Mouse (Mus musculus) C2C12 (cell line): Measurements from ENCODE around the gene Mrpl35. TPM values are rescaled to one million over a fixed set of nuclear protein-coding genes. Genes with fewer than 3 reads are reported as not detected.
"Not testable (repeated sequence)": the region's sequence is repeated elsewhere in the genome, so short reads cannot be mapped to it uniquely, and the experiment has no call there.

ENCODE experiments used
- H3K27me3 ChIP-seq: one replicate; pipeline ENCODE4 v1.6.1; 2011; ENCODE audit not compliant: control insufficient read depth, insufficient read depth, insufficient read length
- H3K36me3 ChIP-seq: one replicate; pipeline ENCODE4 v1.6.1; 2011; ENCODE audit not compliant: control insufficient read depth, insufficient read depth
- H3K4me3 ChIP-seq: one replicate; pipeline ENCODE4 v1.5.1; 2011; ENCODE audit warnings: mild to moderate bottlenecking, control low read depth; ENCODE audit not compliant: poor library complexity, insufficient read depth, severe bottlenecking
- H3K79me2 ChIP-seq: one replicate; pipeline ENCODE4 v1.6.1; 2011; ENCODE audit not compliant: control insufficient read depth, insufficient read depth
- H3K79me3 ChIP-seq: one replicate; pipeline ENCODE4 v1.6.1; 2011; ENCODE audit warnings: low read depth, control low read depth
- H3ac ChIP-seq: one replicate; pipeline ENCODE3; 2011; ENCODE audit warnings: low read depth; ENCODE audit not compliant: control insufficient read depth, insufficient read length
- CEBPB ChIP-seq: IDR thresholded peaks from one replicate; pipeline ENCODE4 v1.6.1; 2011; ENCODE audit warnings: low read depth, mild to moderate bottlenecking, control low read depth, moderate library complexity
- CTCF ChIP-seq: IDR thresholded peaks from one replicate; pipeline ENCODE4 v1.5.1; 2011; ENCODE audit not compliant: control insufficient read depth, insufficient read depth, insufficient read length
- FOSL1 ChIP-seq: IDR thresholded peaks from one replicate; pipeline ENCODE4 v1.8.0; 2011; ENCODE audit warnings: mild to moderate bottlenecking, low read length; ENCODE audit not compliant: poor library complexity, insufficient read depth, severe bottlenecking
- MAX ChIP-seq: IDR thresholded peaks from one replicate; pipeline ENCODE4 v1.6.1; 2011; ENCODE audit warnings: mild to moderate bottlenecking, control low read depth
- MYOD1 ChIP-seq: IDR thresholded peaks from one replicate; pipeline ENCODE4 v1.6.1; 2011; ENCODE audit warnings: low read depth; ENCODE audit not compliant: control insufficient read depth, insufficient read length
- MYOG ChIP-seq: IDR thresholded peaks from one replicate; pipeline ENCODE4 v1.6.1; 2011; ENCODE audit not compliant: control insufficient read depth, insufficient read length; ENCODE audit errors: extremely low read depth
- USF1 ChIP-seq: IDR thresholded peaks from one replicate; pipeline ENCODE4 v1.6.1; 2011; ENCODE audit warnings: low read depth, mild to moderate bottlenecking, control low read depth, moderate library complexity
- long read RNA-seq, 2 experiments: library from polyadenylated mRNA; unstranded; transcript quantifications; one replicate each; pipeline ENCODE4 v2.0.0; 2019 to 2020
- polyA plus RNA-seq: library from polyadenylated mRNA; unstranded; fragments of >200 nt; fragmentation: generic; extraction: Trizol; gene quantifications from one replicate; pipeline ENCODE4 v1.2.1, GENCODE M21; 2012; ENCODE audit warnings: missing spikeins

The Mrpl35 gene
- 19.9 TPM for polyA plus RNA-seq
- long read RNA-seq, experiment 1, transcript Mrpl35-201 (4 exons, 3,721 nt), result major isoform, 42 of 49 reads
- long read RNA-seq, experiment 1, partial matches to known transcripts, result 5 of 49 reads
- long read RNA-seq, experiment 1, other reads (novel, unspliced or antisense), result 2 of 49 reads
- long read RNA-seq, experiment 2, transcript Mrpl35-201 (4 exons, 3,721 nt), result major isoform, 8 of 19 reads
- long read RNA-seq, experiment 2, partial matches to known transcripts, result 2 of 19 reads
- long read RNA-seq, experiment 2, other reads (novel, unspliced or antisense), result 9 of 19 reads

GRCm38 (mm10) chr6:71826869-71827268, at the start of gene Mrpl35:
Gene Mrpl35 (minus strand): TSS chr6:71826969.
- H3ac ChIP-seq, result no peak within 1 kb of the TSS

GRCm38 (mm10) chr6:71871396-71871795, 44.6 kb upstream of the Mrpl35 start:
- no peak overlapping the region for H3ac ChIP-seq
- H3K79me3 ChIP-seq, result no peaks in the 10 kb centered on the region
- no peak overlapping the region for H3K4me3 ChIP-seq
- TF ChIP-seq MYOG (no peak), MAX (no peak), MYOD1 (no peak), CEBPB (no peak), USF1 (no peak), CTCF (no peak), FOSL1 (no peak)
- peaks cover 75% of the 10 kb centered on the region for H3K36me3 ChIP-seq
- no peaks in the 10 kb centered on the region for H3K27me3 ChIP-seq
- H3K79me2 ChIP-seq, result no peaks in the 10 kb centered on the region

More at GRCm38 (mm10) chr6:71826869-71827268, at the start of gene Mrpl35:
- Histone ChIP-seq H3K79me3 (peaks cover 10% of the 10 kb centered on the region), H3K79me2 (peaks cover 24% of the 10 kb centered on the region), H3K36me3 (no peaks in the 10 kb centered on the region), H3K27me3 (no peaks in the 10 kb centered on the region), H3K4me3 (no peak within 1 kb of the TSS)
- no peak for TF ChIP-seq CTCF
- TF ChIP-seq MYOD1, result no peak

GRCm38 (mm10) chr6:71868809-71869208, 42.0 kb upstream of the Mrpl35 start:
- no peaks in the 10 kb centered on the region for H3K79me2 ChIP-seq
- TF ChIP-seq MYOD1 (no peak), CTCF (no peak), USF1 (no peak), MYOG (no peak), FOSL1 (no peak), CEBPB (no peak), MAX (no peak)
- no peaks in the 10 kb centered on the region for H3K79me3 ChIP-seq
- H3K36me3 ChIP-seq, result peaks cover 68% of the 10 kb centered on the region
- H3ac ChIP-seq, result no peak overlapping the region
- no peak overlapping the region for H3K4me3 ChIP-seq
- no peaks in the 10 kb centered on the region for H3K27me3 ChIP-seq

- Histone ChIP-seq H3K4me3 (no peak overlapping the region), H3K27me3 (no peaks in the 10 kb centered on the region), H3ac (no peak overlapping the region), H3K36me3 (peaks cover 69% of the 10 kb centered on the region), H3K79me2 (no peaks in the 10 kb centered on the region), H3K79me3 (no peaks in the 10 kb centered on the region)
- TF ChIP-seq MYOD1 (no peak), USF1 (no peak), FOSL1 (no peak), MYOG (no peak), CEBPB (no peak), CTCF (no peak), MAX (no peak)
Measured at GRCm38 (mm10) chr6:71867751-71868150, 41.0 kb upstream of the Mrpl35 start.

GRCm38 (mm10) chr6:71846906-71847305, 20.1 kb upstream of the Mrpl35 start:
- H3K79me3 ChIP-seq, result peaks cover 10% of the 10 kb centered on the region
- not testable (repeated sequence) for H3K27me3 ChIP-seq, H3K4me3 ChIP-seq, H3ac ChIP-seq
- H3K36me3 ChIP-seq, result peaks cover 59% of the 10 kb centered on the region
- H3K79me2 ChIP-seq, result peaks cover 39% of the 10 kb centered on the region

- peaks cover 86% of the 10 kb centered on the region for H3K79me2 ChIP-seq
- H3K36me3 ChIP-seq, result peaks cover 41% of the 10 kb centered on the region
- peaks cover 65% of the 10 kb centered on the region for H3K79me3 ChIP-seq
- no peak overlapping the region for H3ac ChIP-seq
- no peaks in the 10 kb centered on the region for H3K27me3 ChIP-seq
- TF ChIP-seq MYOG (no peak), USF1 (no peak), MYOD1 (no peak), MAX (no peak), CTCF (no peak), FOSL1 (no peak), CEBPB (no peak)
- H3K4me3 ChIP-seq, result no peak overlapping the region
Measured at GRCm38 (mm10) chr6:71840597-71841290, 14.0 kb upstream of the Mrpl35 start.
